Mouse (Mus musculus) kidney, embryonic 16.5 days (tissue): Measurements from ENCODE around the gene Serpinb1c. TPM values are rescaled to one million over a fixed set of nuclear protein-coding genes. Genes with fewer than 3 reads are reported as not detected.
"Not testable (repeated sequence)": the region's sequence is repeated elsewhere in the genome, so short reads cannot be mapped to it uniquely, and the experiment has no call there.

Experiments
- ATAC-seq: fragments of 200-750 bp; cut with Nextera tagmentation; 2 replicates; pipeline ENCODE4 v1.8.0; 2017; ENCODE audit warnings: moderate TSS enrichment; ENCODE audit not compliant: low FRiP score, low TSS enrichment
- H3K27ac ChIP-seq: fragments of 300-500 bp; sonication (generic); 2 replicates; pipeline ENCODE4 v1.5.1; 2014; ENCODE audit warnings: low read length
- H3K27me3 ChIP-seq: fragments of 300-500 bp; sonication (generic); 2 replicates; pipeline ENCODE4 v1.6.1; 2014; ENCODE audit warnings: low read length, control low read depth, mixed read lengths; ENCODE audit not compliant: insufficient read depth
- H3K36me3 ChIP-seq: fragments of 300-500 bp; sonication (generic); 2 replicates; pipeline ENCODE4 v1.6.1; 2014; ENCODE audit warnings: low read length, control low read depth, mixed read lengths; ENCODE audit not compliant: insufficient read depth
- H3K4me1 ChIP-seq: fragments of 300-500 bp; sonication (generic); 2 replicates; pipeline ENCODE4 v1.6.1; 2014; ENCODE audit warnings: low read length, control low read depth, mixed read lengths; ENCODE audit not compliant: insufficient read depth
- H3K4me2 ChIP-seq: fragments of 300-500 bp; sonication (generic); replicated peaks from 2 replicates; pipeline ENCODE4 v1.6.1; 2014; ENCODE audit warnings: low read depth, low read length
- H3K4me3 ChIP-seq: fragments of 300-500 bp; sonication (generic); 2 replicates; pipeline ENCODE4 v1.5.1; 2014; ENCODE audit warnings: mild to moderate bottlenecking, low read length
- H3K9ac ChIP-seq: fragments of 300-500 bp; sonication (generic); replicated peaks from 2 replicates; pipeline ENCODE4 v1.6.1; 2014; ENCODE audit warnings: low read length
- H3K9me3 ChIP-seq: fragments of 300-500 bp; sonication (generic); 2 replicates; pipeline ENCODE4 v1.6.1; 2016; ENCODE audit warnings: low read length, control low read depth
- WGBS: fragments of 180-500 bp; shearing (Covaris S2); extraction: QIAGEN DNeasy Blood & Tissue Kit; methylation state at CpG from one replicate; pipeline ENCODE4 v1.1.7; 2014; 5-methylcytosine and 5-hydroxymethylcytosine counted together
- polyA plus RNA-seq: library from polyadenylated mRNA; unstranded; fragments of >200 nt; fragmentation: Nextera tagmentation; extraction: Ambion mirVana; gene quantifications from 2 replicates; pipeline ENCODE4 v1.2.1, GENCODE M21; 2015

Gene Serpinb1c
- polyA plus RNA-seq, result not detected in 2 replicates

DNA sequence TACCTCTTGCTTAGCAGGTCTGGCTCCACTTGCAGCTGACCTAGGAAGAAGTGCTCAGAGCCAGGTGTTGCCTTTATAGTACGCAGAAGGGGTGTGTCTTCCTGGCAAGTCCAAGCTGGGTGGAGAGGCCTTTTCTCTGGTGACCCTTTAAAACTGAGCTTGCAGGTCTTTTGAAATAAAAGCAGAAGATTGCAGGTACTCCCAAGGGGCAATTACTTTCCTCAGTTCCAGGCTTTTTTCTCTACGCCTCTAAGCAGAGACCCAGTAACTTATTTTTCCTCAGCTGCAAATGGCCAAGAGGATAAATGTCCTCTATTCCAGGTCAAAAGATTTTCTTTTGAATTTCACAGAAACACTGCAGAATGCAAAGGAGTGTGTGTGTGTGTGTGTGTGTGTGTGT lies at the start of gene Serpinb1c:
Serpinb1c (minus strand) TSS at position 101 of the 400 bp plus-strand sequence.
- Histone ChIP-seq H3K4me1 (no peaks in the 10 kb centered on the region), H3K4me2 (no peak within 1 kb of the TSS), H3K9me3 (no peaks in the 10 kb centered on the region), H3K9ac (no peak within 1 kb of the TSS), H3K27ac (no peak within 1 kb of the TSS), H3K36me3 (no peaks in the 10 kb centered on the region), H3K27me3 (no peaks in the 10 kb centered on the region), H3K4me3 (no peak within 1 kb of the TSS)
- 70% methylated on average over 2 of the region's 2 CpGs for WGBS
- ATAC-seq, result no peak

DNA sequence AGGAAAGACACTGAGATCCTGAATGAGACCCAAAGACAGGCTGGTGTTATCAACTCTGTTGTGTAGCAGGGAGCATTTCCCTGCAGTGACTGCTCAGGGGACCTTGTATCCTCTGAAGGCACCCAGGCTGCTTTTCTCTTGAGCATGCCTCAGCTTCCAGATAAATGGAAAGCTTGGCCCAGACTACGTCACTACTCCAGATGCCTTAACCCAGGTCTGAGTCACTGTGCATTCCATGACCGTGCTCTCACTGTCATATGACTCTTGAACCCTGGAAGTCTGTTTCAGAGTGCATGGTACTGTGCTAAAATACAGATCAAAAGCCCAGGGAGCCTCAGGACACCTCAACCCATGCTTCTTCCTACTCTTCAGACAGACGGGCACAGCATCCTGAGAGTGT lies 41.2 kb upstream of the Serpinb1c start:
- WGBS, result 69% methylated on average over 3 of the region's 3 CpGs
- H3K27me3 ChIP-seq, H3K27ac ChIP-seq, H3K4me3 ChIP-seq, H3K4me2 ChIP-seq, H3K9ac ChIP-seq, ATAC-seq, H3K36me3 ChIP-seq, H3K4me1 ChIP-seq, H3K9me3 ChIP-seq: not testable (repeated sequence)

- H3K9me3 ChIP-seq, H3K27me3 ChIP-seq, ATAC-seq, H3K36me3 ChIP-seq, H3K4me3 ChIP-seq, H3K4me2 ChIP-seq, H3K4me1 ChIP-seq, H3K27ac ChIP-seq, H3K9ac ChIP-seq: not testable (repeated sequence)
- 75% methylated on average over 4 of the region's 4 CpGs for WGBS
These were observed 40.3 kb upstream of the Serpinb1c start for GRCm38 (mm10) chr13:32938275-32938674.

DNA sequence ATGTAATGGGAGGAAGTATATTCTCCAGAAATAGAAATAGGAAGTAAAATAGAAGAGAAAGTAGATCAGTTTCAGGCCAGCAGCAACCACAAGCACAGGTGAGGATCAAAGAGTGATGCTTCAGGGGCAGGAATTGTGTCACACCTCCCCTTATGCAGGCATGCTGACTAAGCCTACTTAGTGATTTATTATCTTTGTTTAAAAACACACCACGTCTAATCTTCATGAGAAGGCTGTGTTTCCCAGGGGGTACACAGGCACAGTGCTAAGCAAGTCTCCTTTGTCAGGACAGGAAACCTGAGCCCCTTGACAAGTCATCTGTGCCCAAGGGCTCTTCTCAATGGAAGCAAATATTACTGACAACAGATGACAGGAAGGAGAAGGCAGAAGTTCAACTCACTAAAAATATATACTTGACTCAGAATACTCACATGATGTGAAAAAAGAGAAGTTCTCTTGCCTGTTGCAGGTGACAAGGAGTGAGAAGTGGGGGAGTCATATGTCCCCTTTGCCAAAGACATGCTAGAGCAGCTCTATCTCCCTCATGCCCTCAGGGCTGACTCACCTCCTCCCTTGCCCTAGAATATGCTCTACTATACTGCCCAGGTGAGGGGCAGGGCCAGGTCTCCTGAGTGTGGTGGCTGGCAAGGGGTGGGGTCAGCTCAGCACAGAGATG lies 36.8 kb upstream of the Serpinb1c start:
- WGBS, result 8% methylated on average over 1 of the region's 1 CpGs
- no peak overlapping the region for H3K9ac ChIP-seq
- H3K36me3 ChIP-seq, result no peaks in the 10 kb centered on the region
- no peaks in the 10 kb centered on the region for H3K9me3 ChIP-seq
- ATAC-seq, result no peak; the same call in 1 of the 2 replicates
- no peak overlapping the region for H3K4me3 ChIP-seq
- H3K4me2 ChIP-seq, result no peak overlapping the region
- H3K27me3 ChIP-seq, result no peaks in the 10 kb centered on the region
- no peak overlapping the region for H3K27ac ChIP-seq
- no peaks in the 10 kb centered on the region for H3K4me1 ChIP-seq

- Histone ChIP-seq H3K4me3 (no peak overlapping the region), H3K4me1 (peaks cover 22% of the 10 kb centered on the region), H3K9me3 (no peaks in the 10 kb centered on the region), H3K27me3 (no peaks in the 10 kb centered on the region), H3K36me3 (no peaks in the 10 kb centered on the region), H3K27ac (no peak overlapping the region), H3K4me2 (no peak overlapping the region), H3K9ac (no peak overlapping the region)
- no peak for ATAC-seq
- WGBS, result 63% methylated on average over 2 of the region's 2 CpGs
These were observed 31.2 kb upstream of the Serpinb1c start for GRCm38 (mm10) chr13:32929107-32929750.

- Histone ChIP-seq H3K27me3 (no peaks in the 10 kb centered on the region), H3K27ac (no peak overlapping the region), H3K36me3 (no peaks in the 10 kb centered on the region), H3K4me3 (no peak overlapping the region), H3K4me2 (no peak overlapping the region), H3K9me3 (no peaks in the 10 kb centered on the region), H3K9ac (no peak overlapping the region), H3K4me1 (peaks cover 23% of the 10 kb centered on the region)
- no peak for ATAC-seq
- 78% methylated on average over 1 of the region's 1 CpGs for WGBS
These were observed 29.2 kb upstream of the Serpinb1c start for GRCm38 (mm10) chr13:32927241-32927640.

GRCm38 (mm10) chr13:32926661-32927060 lies 28.6 kb upstream of the Serpinb1c start:
- WGBS, result 78% methylated on average over 2 of the region's 2 CpGs
- H3K4me1 ChIP-seq, result peaks cover 23% of the 10 kb centered on the region
- no peak overlapping the region for H3K9ac ChIP-seq
- no peak overlapping the region for H3K4me3 ChIP-seq
- peak overlapping the region; percentile 65; the same call in 1 of the 2 replicates for H3K27ac ChIP-seq
- H3K9me3 ChIP-seq, result no peaks in the 10 kb centered on the region
- H3K36me3 ChIP-seq, result no peaks in the 10 kb centered on the region
- no peaks in the 10 kb centered on the region for H3K27me3 ChIP-seq
- no peak overlapping the region for H3K4me2 ChIP-seq
- no peak for ATAC-seq

GRCm38 (mm10) chr13:32924578-32925360 lies 26.8 kb upstream of the Serpinb1c start:
- H3K27ac ChIP-seq, result peak overlapping the region; percentile 61
- no peak overlapping the region for H3K9ac ChIP-seq
- no peaks in the 10 kb centered on the region for H3K9me3 ChIP-seq
- H3K27me3 ChIP-seq, result no peaks in the 10 kb centered on the region
- ATAC-seq, result peak; percentile 91
- WGBS, result 22% methylated on average over 7 of the region's 7 CpGs
- H3K4me1 ChIP-seq, result peaks cover 23% of the 10 kb centered on the region
- no peaks in the 10 kb centered on the region for H3K36me3 ChIP-seq
- H3K4me2 ChIP-seq, result 0 out of 2 replicates have a peak overlapping the region, but pooled peaks have one; percentile 16
- H3K4me3 ChIP-seq, result no peak overlapping the region

- Histone ChIP-seq H3K9me3 (no peaks in the 10 kb centered on the region), H3K9ac (no peak overlapping the region), H3K4me2 (no peak overlapping the region), H3K27me3 (no peaks in the 10 kb centered on the region), H3K27ac (no peak overlapping the region), H3K4me3 (no peak overlapping the region), H3K36me3 (no peaks in the 10 kb centered on the region), H3K4me1 (peaks cover 20% of the 10 kb centered on the region)
- no peak for ATAC-seq
These were observed 24.6 kb upstream of the Serpinb1c start for GRCm38 (mm10) chr13:32922622-32923021.
